Mouse (Mus musculus): ENCODE measurements around the gene Lmtk3.

- TF ChIP-seq CTCF (IDR thresholded peaks at IDR 0.05; ENCODE audit: low read depth) (no peak), EP300 (IDR thresholded peaks at IDR 0.05; ENCODE audit: low read depth) (no peak)
Measured at GRCm38 (mm10) chr7:45791756-45792490, 8.4 kb downstream of the Lmtk3 start.
